Mouse (Mus musculus): ENCODE data around the gene Mast4.

GRCm38 (mm10) chr13:102994098-102994497 lies 340.2 kb downstream of the Mast4 start:
- TF ChIP-seq CTCF (IDR thresholded peaks at IDR 0.05; ENCODE audit: low read depth) (no peak), EP300 (IDR thresholded peaks at IDR 0.05; ENCODE audit: low read depth) (no peak)

Data from liver, embryonic 14.5 days (tissue).